Mouse (Mus musculus): ENCODE measurements at regions not wholly inside any gene's neighbourhood (a gene's known extent, or its start where the extent isn't known, plus 50 kb on each side); places are given as distances from the start of the nearest gene placed in this dataset.

GRCm38 (mm10) chr15:68014605-68015305 lies 1514.0 kb upstream of the Lrrc6 start:
- no peak for DNase-seq (ENCODE audit: low spot score)

GRCm38 (mm10) chr15:68011162-68011561 lies 1510.5 kb upstream of the Lrrc6 start:
- no peak for DNase-seq (ENCODE audit: low spot score)

- DNase-seq (ENCODE audit: low spot score), result no peak
These were observed 1509.5 kb upstream of the Lrrc6 start for GRCm38 (mm10) chr15:68010189-68010588.

GRCm38 (mm10) chr15:68004798-68005197 lies 1504.1 kb upstream of the Lrrc6 start:
- no peak for DNase-seq (ENCODE audit: low spot score)

GRCm38 (mm10) chr15:67996532-67996931 lies 1495.8 kb upstream of the Lrrc6 start:
- no peak for DNase-seq (ENCODE audit: low spot score)

GRCm38 (mm10) chr15:67989428-67990272 lies 1488.9 kb upstream of the Lrrc6 start:
- DNase-seq (ENCODE audit: low spot score), result no peak

GRCm38 (mm10) chr15:67987941-67988340 lies 1487.2 kb upstream of the Lrrc6 start:
- no peak for DNase-seq (ENCODE audit: low spot score)

- DNase-seq (ENCODE audit: low spot score), result no peak
These were observed 1482.5 kb upstream of the Lrrc6 start for GRCm38 (mm10) chr15:67983253-67983652.

- no peak for DNase-seq (ENCODE audit: low spot score)
These were observed 1481.2 kb upstream of the Lrrc6 start for GRCm38 (mm10) chr15:67981876-67982275.

GRCm38 (mm10) chr15:67979451-67979850 lies 1478.7 kb upstream of the Lrrc6 start:
- no peak for DNase-seq (ENCODE audit: low spot score)

- DNase-seq (ENCODE audit: low spot score), result no peak
These were observed 1476.5 kb upstream of the Lrrc6 start for GRCm38 (mm10) chr15:67977210-67977609.

GRCm38 (mm10) chr15:67971998-67972397 lies 1471.3 kb upstream of the Lrrc6 start:
- DNase-seq (ENCODE audit: low spot score), result no peak

- no peak for DNase-seq (ENCODE audit: low spot score)
These were observed 1453.5 kb upstream of the Lrrc6 start for GRCm38 (mm10) chr15:67954216-67954615.

- no peak for DNase-seq (ENCODE audit: low spot score)
These were observed 1449.8 kb upstream of the Lrrc6 start for GRCm38 (mm10) chr15:67950281-67951040.

- no peak for DNase-seq (ENCODE audit: low spot score)
These were observed 1443.8 kb upstream of the Lrrc6 start for GRCm38 (mm10) chr15:67944330-67945082.

GRCm38 (mm10) chr15:67943046-67943445 lies 1442.3 kb upstream of the Lrrc6 start:
- DNase-seq (ENCODE audit: low spot score), result no peak

- DNase-seq (ENCODE audit: low spot score), result no peak
These were observed 1439.8 kb upstream of the Lrrc6 start for GRCm38 (mm10) chr15:67940510-67940909.

GRCm38 (mm10) chr15:67924885-67925284 lies 1424.2 kb upstream of the Lrrc6 start:
- no peak for DNase-seq (ENCODE audit: low spot score)

- DNase-seq (ENCODE audit: low spot score), result no peak
These were observed 1406.3 kb upstream of the Lrrc6 start for GRCm38 (mm10) chr15:67907034-67907433.

GRCm38 (mm10) chr15:67905279-67905678 lies 1404.6 kb upstream of the Lrrc6 start:
- no peak for DNase-seq (ENCODE audit: low spot score)

GRCm38 (mm10) chr15:67904646-67905045 lies 1403.9 kb upstream of the Lrrc6 start:
- no peak for DNase-seq (ENCODE audit: low spot score)

GRCm38 (mm10) chr15:67902982-67903381 lies 1402.3 kb upstream of the Lrrc6 start:
- DNase-seq (ENCODE audit: low spot score), result no peak
